Mouse (Mus musculus) E14TG2a.4 (cell line): ENCODE results near the gene Opa3.

Source experiments
- CTCF ChIP-seq: conservative IDR thresholded peaks from 2 replicates; pipeline ENCODE4 v1.5.1; 2014; ENCODE audit warnings: low read length
- POU5F1 ChIP-seq: IDR thresholded peaks from 2 replicates; pipeline ENCODE4 v1.6.1; 2014; ENCODE audit warnings: low read length, borderline replicate concordance

GRCm38 (mm10) chr7:19246855-19247254 lies 18.7 kb downstream of the Opa3 start:
- TF ChIP-seq CTCF (no peak), POU5F1 (no peak)
